Mouse (Mus musculus): ENCODE measurements around the gene Tuba1b.

GRCm38 (mm10) chr15:98947884-98948283, 13.5 kb upstream of the Tuba1b start:
- TF ChIP-seq CTCF (IDR thresholded peaks at IDR 0.05; ENCODE audit: control insufficient read depth, insufficient read depth, insufficient replicate concordance, low read depth, low read length) = no peak
- no peak for TF ChIP-seq POLR2A (IDR thresholded peaks at IDR 0.05; ENCODE audit: control insufficient read depth, low read depth, low read length)

All from testis, adult 2 months (tissue).